Mouse (Mus musculus): ENCODE data around the gene Krr1.
A peak's percentile ranks its signal among the peaks of the same experiment; 100 is the strongest.

DNA sequence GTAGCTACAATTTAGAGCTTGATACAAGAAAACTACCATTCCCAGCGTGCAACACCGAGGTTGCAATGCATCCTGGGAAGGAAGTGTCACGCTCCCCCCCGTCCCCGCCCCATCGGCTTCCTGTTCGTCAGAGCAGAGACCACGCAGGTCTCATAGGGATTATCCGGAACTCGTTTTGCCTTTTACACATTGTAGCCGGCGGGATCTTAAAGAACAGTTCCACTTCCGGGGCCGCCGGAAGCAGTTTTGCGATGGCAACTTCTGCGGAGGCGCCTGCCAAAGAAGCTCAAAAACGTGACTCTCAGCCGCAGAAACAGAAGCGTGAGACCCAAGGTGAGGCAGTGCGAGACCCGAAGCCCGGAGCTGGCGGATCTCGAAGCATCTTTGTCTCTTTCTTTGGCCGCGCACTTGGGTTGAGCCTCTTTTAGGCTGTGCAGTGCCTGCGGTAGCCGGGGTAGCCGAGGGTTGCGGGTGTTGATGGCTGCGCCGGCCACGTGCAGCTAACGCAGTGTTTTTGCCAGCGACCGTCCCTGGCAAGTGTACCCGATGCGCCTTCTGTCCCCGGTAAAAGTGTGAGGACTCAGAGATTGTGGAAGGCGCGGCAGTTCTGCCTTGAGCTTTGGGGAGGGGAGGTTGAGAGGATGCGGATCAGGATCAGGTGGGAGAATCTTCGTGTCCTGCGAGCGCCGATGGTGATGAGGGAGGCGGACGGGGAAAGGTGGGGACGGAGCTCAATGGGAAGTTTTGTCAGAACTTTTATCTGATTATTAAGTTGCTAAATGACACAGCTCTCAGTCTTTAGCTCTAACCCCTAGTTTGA is at the start of gene Krr1:
- TF ChIP-seq CTCF (IDR thresholded peaks at IDR 0.05; ENCODE audit: low read depth, low read length) (no peak), POLR2A (IDR thresholded peaks at IDR 0.05; ENCODE audit: extremely low read depth, insufficient read depth, low read length) (peak; percentile 51; the same call in 1 of the 2 replicates)

All from liver, adult 2 months (tissue).